Comparison of ENCODE assay signal across 12 mouse cellular contexts in the genomic region with DNA sequence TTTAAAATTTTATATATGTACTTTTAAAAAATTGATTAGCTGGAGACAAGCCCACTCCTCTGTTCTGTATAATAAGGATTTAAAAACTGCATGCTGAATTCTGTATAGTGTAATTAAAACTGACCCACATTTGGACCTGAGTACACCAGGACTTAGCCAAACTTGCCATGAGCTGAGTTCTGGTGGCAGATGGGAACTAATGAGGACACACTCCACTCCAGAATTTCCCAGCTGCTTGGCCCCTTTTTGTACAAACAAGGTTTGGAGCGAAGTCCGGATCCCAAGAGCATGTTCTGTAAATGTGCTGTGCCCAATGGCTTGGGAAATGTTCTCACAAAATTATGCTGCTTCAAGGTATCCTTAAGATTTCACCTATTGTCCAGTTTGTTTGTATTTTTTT.
DNase-seq lines count a peak whose midpoint lies in the region; ATAC-seq and TF ChIP-seq lines count a peak whose summit lies in the region.
"Had no signal": no experiment of that assay in that cellular context is flagged by ENCODE, and none has a peak within 500 bp of the region (broad histone marks: within the 10 kb centered on the region; RNA-seq: fewer than 3 reads in every experiment).

No protein-coding gene starts in this region.

- no peak overlapping the region for H3K4me2 ChIP-seq in forebrain, embryonic 13.5 days
- no peak overlapping the region for H3K4me2 ChIP-seq in forebrain, embryonic 11.5 days (ENCODE audit: low read depth, low read length, severe bottlenecking)
- H3K4me2 ChIP-seq in kidney, embryonic 16.5 days (replicated peaks; ENCODE audit: low read depth, low read length) = no peak overlapping the region
- H3K4me2 ChIP-seq: lung, embryonic 14.5 days; midbrain, embryonic 12.5 days had no signal

- no peaks in the 10 kb centered on the region for H3K9me3 ChIP-seq in forebrain, embryonic 13.5 days (replicated peaks)
- no peaks in the 10 kb centered on the region for H3K9me3 ChIP-seq in forebrain, embryonic 11.5 days (ENCODE audit: control insufficient read depth, low read length)
- no peaks in the 10 kb centered on the region for H3K9me3 ChIP-seq in kidney, embryonic 16.5 days (ENCODE audit: low read length)
- H3K9me3 ChIP-seq: midbrain, embryonic 12.5 days had no signal

- no peak overlapping the region for H3K27ac ChIP-seq in forebrain, embryonic 13.5 days
- no peak overlapping the region for H3K27ac ChIP-seq in forebrain, embryonic 11.5 days (ENCODE audit: low read depth, low read length)
- H3K27ac ChIP-seq in kidney, adult 2 months (ENCODE audit: insufficient read depth, low read depth, low read length) = no peak overlapping the region
- no peak overlapping the region; the same call in 1 of the 2 replicates for H3K27ac ChIP-seq in kidney, embryonic 16.5 days (ENCODE audit: low read length)
- H3K27ac ChIP-seq: midbrain, embryonic 12.5 days had no signal

- no peaks in the 10 kb centered on the region for H3K27me3 ChIP-seq in forebrain, embryonic 13.5 days
- H3K27me3 ChIP-seq in forebrain, embryonic 11.5 days (ENCODE audit: control insufficient read depth, insufficient read depth, low read length) = no peaks in the 10 kb centered on the region
- no peaks in the 10 kb centered on the region for H3K27me3 ChIP-seq in kidney, adult 2 months (replicated peaks; ENCODE audit: control insufficient read depth, insufficient read depth, low read length)
- no peaks in the 10 kb centered on the region for H3K27me3 ChIP-seq in kidney, embryonic 16.5 days (ENCODE audit: insufficient read depth, low read length)
- H3K27me3 ChIP-seq: midbrain, embryonic 12.5 days had no signal

- H3K9ac ChIP-seq in forebrain, embryonic 13.5 days = no peak overlapping the region
- no peak overlapping the region for H3K9ac ChIP-seq in forebrain, embryonic 11.5 days (ENCODE audit: low read length)
- no peak overlapping the region for H3K9ac ChIP-seq in kidney, embryonic 16.5 days (replicated peaks; ENCODE audit: low read length)
- H3K9ac ChIP-seq: lung, embryonic 14.5 days; midbrain, embryonic 12.5 days had no signal

- TF ChIP-seq POLR2A in kidney, adult 2 months (IDR thresholded peaks at IDR 0.05; ENCODE audit: low read depth, low read length) = no peak

- H3K4me1 ChIP-seq in forebrain, embryonic 13.5 days = peaks cover 12% of the 10 kb centered on the region; the same call in 1 of the 2 replicates
- H3K4me1 ChIP-seq in forebrain, embryonic 11.5 days (replicated peaks; ENCODE audit: control insufficient read depth, insufficient read depth, low read length) = no peaks in the 10 kb centered on the region
- H3K4me1 ChIP-seq in kidney, adult 2 months (ENCODE audit: control insufficient read depth, insufficient read depth, low read length) = peaks cover 9% of the 10 kb centered on the region
- H3K4me1 ChIP-seq in kidney, embryonic 16.5 days (ENCODE audit: insufficient read depth, low read length) = peaks cover 10% of the 10 kb centered on the region
- H3K4me1 ChIP-seq: midbrain, embryonic 12.5 days had no signal

- peak; percentile 70 for ATAC-seq in forebrain, embryonic 13.5 days
- no peak for ATAC-seq in forebrain, embryonic 11.5 days (replicated peaks; ENCODE audit: low FRiP score)
- ATAC-seq in kidney, embryonic 16.5 days (ENCODE audit: low FRiP score, low TSS enrichment) = no peak

- H3K36me3 ChIP-seq in forebrain, embryonic 13.5 days (ENCODE audit: poor library complexity, severe bottlenecking) = no peaks in the 10 kb centered on the region
- H3K36me3 ChIP-seq in forebrain, embryonic 11.5 days (ENCODE audit: control insufficient read depth, insufficient read depth, low read length) = no peaks in the 10 kb centered on the region
- H3K36me3 ChIP-seq in kidney, adult 2 months (ENCODE audit: control insufficient read depth, insufficient read depth, low read length) = no peaks in the 10 kb centered on the region
- no peaks in the 10 kb centered on the region for H3K36me3 ChIP-seq in kidney, embryonic 16.5 days (ENCODE audit: insufficient read depth, low read length)
- H3K36me3 ChIP-seq: midbrain, embryonic 12.5 days had no signal

- no peak overlapping the region for H3K4me3 ChIP-seq in forebrain, embryonic 13.5 days
- no peak overlapping the region for H3K4me3 ChIP-seq in forebrain, embryonic 11.5 days (ENCODE audit: low read depth, low read length)
- no peak overlapping the region for H3K4me3 ChIP-seq in kidney, adult 2 months (ENCODE audit: insufficient read depth, low read depth, low read length)
- H3K4me3 ChIP-seq in kidney, embryonic 16.5 days (ENCODE audit: low read length) = no peak overlapping the region
- H3K4me3 ChIP-seq: midbrain, embryonic 12.5 days had no signal

- no peak for TF ChIP-seq CTCF in kidney, adult 2 months (conservative IDR thresholded peaks at IDR 0.05; ENCODE audit: insufficient read depth, insufficient read length, low read depth, low read length)

- no peak for DNase-seq in forebrain, embryonic 11.5 days (ENCODE audit: low spot score)
- peak; percentile 8 for DNase-seq in kidney, adult 2 months
- DNase-seq in kidney, postnatal 4 days = no peak
- DNase-seq in cerebellum, adult 18-20 months = peak; percentile 75 to 87
- DNase-seq in layer of hippocampus, adult 8-10 months (ENCODE audit: low spot score in 2 of 2) = peak; percentile 42 to 54
- no peak for DNase-seq in ovary, postnatal 10 days (ENCODE audit: low spot score)
- DNase-seq: kidney, adult 18-20 months; lung, embryonic 14.5 days; thymus, postnatal 14 days had no signal

- 69% methylated on average over 2 of the region's 2 CpGs for WGBS in forebrain, embryonic 13.5 days
- WGBS in forebrain, embryonic 11.5 days = 87% methylated on average over 2 of the region's 2 CpGs
- 65% methylated on average over 2 of the region's 2 CpGs for WGBS in kidney, adult 2 months
- WGBS in kidney, embryonic 16.5 days = 49% methylated on average over 2 of the region's 2 CpGs

Comparison
In these comparisons a context has a peak if more than half of its experiments do, and no peak if none do; other contexts are left out.
1. DNase-seq: peak in kidney, adult 2 months (single experiment), cerebellum, adult 18-20 months (2 of 2) and layer of hippocampus, adult 8-10 months (2 of 2); none in forebrain, embryonic 11.5 days (single experiment), kidney, postnatal 4 days (0 of 2) and ovary, postnatal 10 days (single experiment).